Mouse (Mus musculus): ENCODE measurements around the gene Hcrt.

DNA sequence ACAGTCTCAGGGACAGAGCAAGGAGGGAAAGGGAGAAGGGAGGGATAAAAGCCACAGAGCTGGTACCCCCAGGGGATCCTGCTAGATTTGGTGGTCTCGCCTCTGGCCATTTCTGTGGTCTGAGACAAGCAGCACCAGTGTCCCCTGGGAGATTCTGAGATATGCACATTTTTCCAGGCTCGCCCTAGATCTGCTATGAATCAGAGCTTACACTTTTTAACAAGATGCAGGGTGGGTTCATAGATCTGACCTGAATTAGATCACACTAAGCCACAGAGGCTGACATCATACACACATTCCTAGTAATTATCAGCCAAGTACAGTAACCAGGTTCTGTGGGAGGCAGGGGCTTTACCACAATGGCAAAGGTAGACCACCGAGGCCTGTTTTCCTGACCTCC lies 27.0 kb upstream of the Hcrt start:
- no peak for TF ChIP-seq POLR2A (IDR thresholded peaks at IDR 0.05; ENCODE audit: low read depth, low read length)
- no peak for TF ChIP-seq CTCF (IDR thresholded peaks at IDR 0.05; ENCODE audit: borderline replicate concordance, insufficient read depth, low read length)
